Mouse (Mus musculus): ENCODE data around the gene Phkg1.

DNA sequence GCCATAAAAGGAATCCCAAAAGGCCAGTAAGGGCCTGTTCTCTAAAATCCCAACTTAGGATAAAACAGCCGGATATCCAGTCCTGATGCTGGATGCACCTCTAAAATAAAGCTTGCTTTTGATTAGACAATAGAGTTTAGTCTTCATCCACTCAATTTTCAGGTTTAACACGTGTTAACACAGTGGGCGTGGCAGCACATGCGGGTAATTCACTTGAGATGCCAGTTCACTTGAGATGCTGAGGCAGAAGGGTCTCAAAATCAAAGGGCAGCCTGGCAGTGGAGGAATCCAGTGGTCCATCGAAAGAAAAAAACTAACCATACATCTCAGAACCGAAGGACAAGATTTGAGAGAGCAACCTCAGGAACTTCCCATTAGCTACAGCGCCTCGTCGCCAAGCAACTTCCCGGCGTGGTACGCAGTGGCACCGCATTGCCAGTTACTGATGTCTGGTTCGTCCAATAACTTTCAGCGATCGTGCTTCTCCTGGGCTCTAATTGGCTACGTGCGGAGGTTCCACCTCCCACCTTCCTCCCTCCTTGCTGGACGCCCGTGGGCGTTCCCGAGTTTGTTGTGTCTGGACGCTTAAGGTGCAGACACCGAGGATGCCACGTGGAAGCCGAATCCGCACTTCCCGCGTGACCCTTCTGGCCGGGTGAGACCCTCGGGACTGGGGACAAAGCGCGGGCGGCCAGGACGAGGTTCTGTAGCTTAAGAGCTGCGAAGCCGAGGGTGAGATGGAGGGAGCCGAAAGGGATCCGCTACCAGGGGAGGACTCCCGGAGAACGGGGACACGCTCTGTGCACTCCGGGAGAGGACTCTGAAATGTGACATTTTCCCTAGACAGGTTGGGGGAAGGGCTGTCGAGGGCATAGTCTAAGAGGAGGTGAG lies 2.9 kb downstream of the Phkg1 start, which contains the start of gene Zbed5:
- TF ChIP-seq CTCF (IDR thresholded peaks at IDR 0.05; ENCODE audit: borderline replicate concordance, insufficient read depth, low read length): no peak
- no peak for TF ChIP-seq POLR2A (IDR thresholded peaks at IDR 0.05; ENCODE audit: low read depth, low read length)
